Mouse (Mus musculus) forebrain, postnatal 0 days (tissue): ENCODE results near the gene Spns2. TPM values are rescaled to one million over a fixed set of nuclear protein-coding genes. Genes with fewer than 3 reads are reported as not detected.

Source experiments
- ATAC-seq: fragments of 200-750 bp; cut with Nextera tagmentation; 2 replicates; pipeline ENCODE4 v1.8.0; 2017; ENCODE audit warnings: mild to moderate bottlenecking, moderate library complexity
- DNase-seq: peaks from one replicate; pipeline ENCODE4 v3.0.0-alpha.2; 2015
- H3K27ac ChIP-seq: fragments of 300-500 bp; sonication (generic); 2 replicates; pipeline ENCODE4 v1.5.1; 2014; ENCODE audit warnings: low read depth, mild to moderate bottlenecking, antibody characterized with exemption, low read length, moderate library complexity, mixed read lengths
- H3K27me3 ChIP-seq: fragments of 300-500 bp; sonication (generic); 2 replicates; pipeline ENCODE4 v1.6.1; 2014; ENCODE audit warnings: mild to moderate bottlenecking, low read length, mixed read lengths; ENCODE audit not compliant: insufficient read depth
- H3K36me3 ChIP-seq: fragments of 300-500 bp; sonication (generic); 2 replicates; pipeline ENCODE4 v1.6.1; 2014; ENCODE audit warnings: mild to moderate bottlenecking, moderate library complexity; ENCODE audit not compliant: insufficient read depth
- H3K4me1 ChIP-seq: fragments of 300-500 bp; sonication (generic); 2 replicates; pipeline ENCODE4 v1.6.1; 2014; ENCODE audit warnings: antibody characterized with exemption; ENCODE audit not compliant: insufficient read depth
- H3K4me2 ChIP-seq: fragments of 300-500 bp; sonication (generic); 2 replicates; pipeline ENCODE4 v1.6.1; 2014; ENCODE audit warnings: low read depth, mild to moderate bottlenecking, moderate library complexity
- H3K4me3 ChIP-seq: fragments of 300-500 bp; sonication (generic); 2 replicates; pipeline ENCODE4 v1.5.1; 2014; ENCODE audit warnings: low read depth, low read length, mixed read lengths
- H3K9ac ChIP-seq: fragments of 300-500 bp; sonication (generic); 2 replicates; pipeline ENCODE4 v1.6.1; 2014; ENCODE audit warnings: mild to moderate bottlenecking
- H3K9me3 ChIP-seq: fragments of 300-500 bp; sonication (generic); 2 replicates; pipeline ENCODE4 v1.6.1; 2016; ENCODE audit warnings: low read length
- CTCF ChIP-seq: sonication (generic); IDR thresholded peaks from 2 replicates; pipeline ENCODE4 v1.5.1; 2016; ENCODE audit warnings: antibody characterized with exemption, control low read depth, low read depth
- WGBS: fragments of 180-500 bp; shearing (Covaris S2); extraction: QIAGEN DNeasy Blood & Tissue Kit; methylation state at CpG from one replicate; pipeline ENCODE4 v1.1.7; 2014; 5-methylcytosine and 5-hydroxymethylcytosine counted together
- polyA plus RNA-seq: library from polyadenylated mRNA; unstranded; fragments of >200 nt; fragmentation: Nextera tagmentation; extraction: Ambion mirVana; gene quantifications from 2 replicates; pipeline ENCODE4 v1.2.1, GENCODE M21; 2015
- total RNA-seq: library from RNA; depleted of rRNA; stranded (reverse); fragments of >200 nt; gene quantifications from 2 replicates; pipeline ENCODE4 v1.2.3, GENCODE M21; 2014

Spns2 gene
- total and polyA plus RNA-seq, 2 experiments from 2014 or later: 6.5 to 38.8 TPM

GRCm38 (mm10) chr11:72484549-72484948 lies 5.2 kb downstream of the Spns2 start:
- Histone ChIP-seq H3K9ac (no peak overlapping the region), H3K9me3 (no peaks in the 10 kb centered on the region), H3K36me3 (no peaks in the 10 kb centered on the region), H3K27ac (no peak overlapping the region), H3K4me1 (peaks cover 23% of the 10 kb centered on the region), H3K27me3 (no peaks in the 10 kb centered on the region), H3K4me3 (no peak overlapping the region), H3K4me2 (no peak overlapping the region)
- no peak for TF ChIP-seq CTCF
- 80% methylated on average over 6 of the region's 6 CpGs for WGBS
- ATAC-seq: no peak
- no peak for DNase-seq

- Histone ChIP-seq H3K27me3 (no peaks in the 10 kb centered on the region), H3K9ac (no peak overlapping the region), H3K4me3 (no peak overlapping the region), H3K27ac (no peak overlapping the region), H3K4me1 (peaks cover 14% of the 10 kb centered on the region), H3K4me2 (no peak overlapping the region), H3K9me3 (no peaks in the 10 kb centered on the region), H3K36me3 (no peaks in the 10 kb centered on the region)
- 82% methylated on average over 4 of the region's 4 CpGs for WGBS
- DNase-seq (no peak), ATAC-seq (no peak)
- TF ChIP-seq CTCF: no peak
Observed at GRCm38 (mm10) chr11:72481952-72482351, 7.8 kb downstream of the Spns2 start.

- WGBS: 65% methylated on average over 5 of the region's 5 CpGs
- H3K4me3 ChIP-seq: no peak overlapping the region
- TF ChIP-seq CTCF: no peak
Observed at GRCm38 (mm10) chr11:72481313-72481712, 8.4 kb downstream of the Spns2 start.

GRCm38 (mm10) chr11:72479499-72479898 lies 10.2 kb downstream of the Spns2 start:
- no peaks in the 10 kb centered on the region; the same call in 1 of the 2 replicates for H3K36me3 ChIP-seq
- no peak for TF ChIP-seq CTCF
- no peak overlapping the region for H3K4me3 ChIP-seq
- no peak overlapping the region for H3K4me2 ChIP-seq
- no peak overlapping the region for H3K9ac ChIP-seq
- H3K4me1 ChIP-seq: peaks cover under 1% of the 10 kb centered on the region
- no peaks in the 10 kb centered on the region for H3K9me3 ChIP-seq
- no peaks in the 10 kb centered on the region for H3K27me3 ChIP-seq
- no peak for ATAC-seq
- no peak for DNase-seq
- H3K27ac ChIP-seq: no peak overlapping the region
- 94% methylated on average over 2 of the region's 2 CpGs for WGBS

More at GRCm38 (mm10) chr11:72481313-72481712, 8.4 kb downstream of the Spns2 start:
- Histone ChIP-seq H3K4me1 (peaks cover 14% of the 10 kb centered on the region), H3K36me3 (no peaks in the 10 kb centered on the region), H3K4me2 (no peak overlapping the region), H3K27me3 (no peaks in the 10 kb centered on the region), H3K9me3 (no peaks in the 10 kb centered on the region), H3K9ac (no peak overlapping the region), H3K27ac (no peak overlapping the region)
- DNase-seq: no peak
- no peak for ATAC-seq

GRCm38 (mm10) chr11:72478228-72478627 lies 11.5 kb downstream of the Spns2 start:
- Histone ChIP-seq H3K27ac (no peak overlapping the region), H3K27me3 (no peaks in the 10 kb centered on the region), H3K4me3 (no peak overlapping the region), H3K9ac (no peak overlapping the region), H3K9me3 (no peaks in the 10 kb centered on the region), H3K36me3 (peaks cover 8% of the 10 kb centered on the region; the same call in 1 of the 2 replicates), H3K4me2 (no peak overlapping the region), H3K4me1 (no peaks in the 10 kb centered on the region)
- DNase-seq (no peak), ATAC-seq (no peak)
- TF ChIP-seq CTCF: no peak
- 80% methylated on average over 6 of the region's 6 CpGs for WGBS

GRCm38 (mm10) chr11:72477653-72478052 lies 12.1 kb downstream of the Spns2 start:
- no peak overlapping the region for H3K27ac ChIP-seq
- no peak overlapping the region for H3K4me2 ChIP-seq
- TF ChIP-seq CTCF: no peak
- H3K9ac ChIP-seq: no peak overlapping the region
- H3K4me3 ChIP-seq: no peak overlapping the region
- no peaks in the 10 kb centered on the region for H3K4me1 ChIP-seq
- H3K9me3 ChIP-seq: no peaks in the 10 kb centered on the region
- no peak for ATAC-seq
- WGBS: 96% methylated on average over 1 of the region's 1 CpGs
- H3K27me3 ChIP-seq: no peaks in the 10 kb centered on the region
- peaks cover 14% of the 10 kb centered on the region; the same call in 1 of the 2 replicates for H3K36me3 ChIP-seq
- no peak for DNase-seq

GRCm38 (mm10) chr11:72477182-72477581 lies 12.5 kb downstream of the Spns2 start:
- H3K4me3 ChIP-seq: no peak overlapping the region
- ATAC-seq (no peak), DNase-seq (no peak)
- H3K4me2 ChIP-seq: no peak overlapping the region
- peaks cover 18% of the 10 kb centered on the region; the same call in 1 of the 2 replicates for H3K36me3 ChIP-seq
- H3K27ac ChIP-seq: no peak overlapping the region
- 51% methylated on average over 5 of the region's 5 CpGs for WGBS
- H3K4me1 ChIP-seq: no peaks in the 10 kb centered on the region
- H3K9ac ChIP-seq: no peak overlapping the region
- no peaks in the 10 kb centered on the region for H3K9me3 ChIP-seq
- TF ChIP-seq CTCF: no peak
- H3K27me3 ChIP-seq: no peaks in the 10 kb centered on the region
